ENCODE assay signal across 8 mouse cellular contexts in genomic region chr9:101689532-101690401, GRCm38 (mm10).
DNase-seq lines count a peak whose midpoint lies in the region; ATAC-seq and TF ChIP-seq lines count a peak whose summit lies in the region.

No protein-coding gene starts in this region.

- ATAC-seq in forebrain, embryonic 11.5 days (replicated peaks; ENCODE audit: low FRiP score), result peak; percentile 83

- H3K4me3 ChIP-seq in forebrain, embryonic 11.5 days (ENCODE audit: low read depth, low read length), result no peak overlapping the region
- H3K4me3 ChIP-seq in lung, adult 2 months (replicated peaks; ENCODE audit: extremely low read depth, low read depth, low read length), result no peak overlapping the region

- H3K9ac ChIP-seq in forebrain, embryonic 11.5 days (ENCODE audit: low read length), result peak overlapping the region; percentile 24; the same call in 1 of the 2 replicates

- intact Hi-C loops in heart, postnatal 25 days (cut with DNase I), result loop anchor here (1.0 to 10.0 kb wide), 4 partner anchors 313 to 855 kb away; no protein-coding TSS in a partner anchor

- peak; percentile 78 for TF ChIP-seq CTCF in lung, adult 2 months (IDR thresholded peaks at IDR 0.05; ENCODE audit: insufficient read depth, low read length)

- H3K27ac ChIP-seq in forebrain, embryonic 11.5 days (ENCODE audit: low read depth, low read length), result no peak overlapping the region

- peaks cover 2% of the 10 kb centered on the region; the same call in 1 of the 2 replicates for H3K27me3 ChIP-seq in forebrain, embryonic 11.5 days (ENCODE audit: control insufficient read depth, insufficient read depth, low read length)

- DNase-seq in ES-CJ7 (ENCODE audit: low read depth, low spot score), result peak; percentile 70
- peak; percentile 9 for DNase-seq in c-Kit-positive CD71-positive TER-119-negative erythroid progenitor cells, embryonic 14.5 days (ENCODE audit: low read depth)
- peak; percentile 96 for DNase-seq in forebrain, embryonic 11.5 days (ENCODE audit: low spot score)
- peak; percentile 23 for DNase-seq in heart, postnatal 25 days (ENCODE audit: low spot score)
- peak; percentile 82 to 96 for DNase-seq in layer of hippocampus, adult 18-20 months (ENCODE audit: low spot score in 2 of 2)
- DNase-seq in lung, adult 2 months, result peak; percentile 64
- DNase-seq in ovary, postnatal 36 days (ENCODE audit: low spot score), result peak; percentile 84
- peak; percentile 57 for DNase-seq in urinary bladder, postnatal 10 days (ENCODE audit: low spot score)

- 17% methylated on average over 11 of the region's 11 CpGs for WGBS in forebrain, embryonic 11.5 days
- WGBS in lung, adult 2 months, result 18% methylated on average over 11 of the region's 11 CpGs

- peak overlapping the region; percentile 39; the same call in 1 of the 2 replicates for H3K4me2 ChIP-seq in forebrain, embryonic 11.5 days (ENCODE audit: low read depth, low read length, severe bottlenecking)

- no peaks in the 10 kb centered on the region for H3K9me3 ChIP-seq in forebrain, embryonic 11.5 days (ENCODE audit: control insufficient read depth, low read length)

- no peaks in the 10 kb centered on the region for H3K36me3 ChIP-seq in forebrain, embryonic 11.5 days (ENCODE audit: control insufficient read depth, insufficient read depth, low read length)

- TF ChIP-seq POLR2A in lung, adult 2 months (IDR thresholded peaks at IDR 0.05; ENCODE audit: borderline replicate concordance, extremely low read depth, low read depth, low read length), result no peak

- no peaks in the 10 kb centered on the region for H3K4me1 ChIP-seq in forebrain, embryonic 11.5 days (replicated peaks; ENCODE audit: control insufficient read depth, insufficient read depth, low read length)
- H3K4me1 ChIP-seq in lung, adult 2 months (ENCODE audit: control insufficient read depth, insufficient read depth, low read length), result no peaks in the 10 kb centered on the region

Comparison
In these comparisons a context has a peak if more than half of its experiments do, and no peak if none do; other contexts are left out.
1. DNase-seq: peak in every context shown above with its lines; median percentile 96 in forebrain, embryonic 11.5 days; 89 in layer of hippocampus, adult 18-20 months; 84 in ovary, postnatal 36 days; 70 in ES-CJ7; 64 in lung, adult 2 months; 57 in urinary bladder, postnatal 10 days; 23 in heart, postnatal 25 days; 9 in c-Kit-positive CD71-positive TER-119-negative erythroid progenitor cells, embryonic 14.5 days.